In genomic region chr7:84669554-84670152, GRCm38 (mm10) we compare ENCODE assay signal across 19 mouse cellular contexts. TPM values are rescaled to one million over a fixed set of nuclear protein-coding genes. Genes with fewer than 3 reads are reported as not detected.
DNase-seq lines count a peak whose midpoint lies in the region; ATAC-seq and TF ChIP-seq lines count a peak whose summit lies in the region.
"Had no signal": no experiment of that assay in that cellular context is flagged by ENCODE, and none has a peak within 500 bp of the region (broad histone marks: within the 10 kb centered on the region; RNA-seq: fewer than 3 reads in every experiment).

No protein-coding gene starts in this region.

- no peaks in the 10 kb centered on the region for H3K36me3 ChIP-seq in forebrain, embryonic 11.5 days (ENCODE audit: control insufficient read depth, insufficient read depth, low read length)
- H3K36me3 ChIP-seq in forebrain, embryonic 14.5 days (ENCODE audit: control insufficient read depth, insufficient read depth, low read length) = no peaks in the 10 kb centered on the region
- H3K36me3 ChIP-seq in liver, postnatal 0 days (replicated peaks; ENCODE audit: insufficient read depth, low read length) = no peaks in the 10 kb centered on the region
- no peaks in the 10 kb centered on the region for H3K36me3 ChIP-seq in liver, embryonic 11.5 days (ENCODE audit: control insufficient read depth, insufficient read depth, low read length)
- H3K36me3 ChIP-seq: heart, embryonic 10.5 days; neural tube, embryonic 15.5 days had no signal

- no peak overlapping the region for H3K4me2 ChIP-seq in forebrain, embryonic 11.5 days (ENCODE audit: low read depth, low read length, severe bottlenecking)
- H3K4me2 ChIP-seq in forebrain, embryonic 14.5 days (ENCODE audit: low read length) = no peak overlapping the region
- no peak overlapping the region for H3K4me2 ChIP-seq in liver, postnatal 0 days (ENCODE audit: low read depth, low read length)
- no peak overlapping the region for H3K4me2 ChIP-seq in liver, embryonic 11.5 days
- H3K4me2 ChIP-seq: neural tube, embryonic 15.5 days had no signal

- no peak for TF ChIP-seq CTCF in liver, postnatal 0 days (IDR thresholded peaks at IDR 0.05; ENCODE audit: low read depth)

- H3K27ac ChIP-seq in forebrain, embryonic 11.5 days (ENCODE audit: low read depth, low read length) = no peak overlapping the region
- H3K27ac ChIP-seq in forebrain, embryonic 14.5 days (ENCODE audit: low read depth, low read length) = no peak overlapping the region
- no peak overlapping the region for H3K27ac ChIP-seq in liver, postnatal 0 days (ENCODE audit: low read depth)
- no peak overlapping the region for H3K27ac ChIP-seq in liver, embryonic 11.5 days (ENCODE audit: low read depth, low read length)
- H3K27ac ChIP-seq: heart, embryonic 10.5 days; macrophage; neural tube, embryonic 15.5 days had no signal

- ATAC-seq in forebrain, embryonic 11.5 days (replicated peaks; ENCODE audit: low FRiP score) = 0 out of 2 replicates have a peak, but pooled peaks have one; percentile 10
- ATAC-seq in forebrain, embryonic 14.5 days = no peak
- ATAC-seq in liver, postnatal 0 days = peak; percentile 36
- no peak for ATAC-seq in liver, embryonic 11.5 days (replicated peaks; ENCODE audit: low FRiP score)
- peak; percentile 18; the same call in 1 of the 2 replicates for ATAC-seq in megakaryocyte, adult 5-6 weeks (ENCODE audit: poor library complexity, severe bottlenecking)
- ATAC-seq in monocyte, adult 5-6 weeks (replicated peaks; ENCODE audit: insufficient number of reproducible peaks, low FRiP score, low TSS enrichment, poor library complexity, severe bottlenecking) = no peak
- ATAC-seq: forebrain, embryonic 16.5 days had no signal

- no peaks in the 10 kb centered on the region for H3K4me1 ChIP-seq in forebrain, embryonic 11.5 days (replicated peaks; ENCODE audit: control insufficient read depth, insufficient read depth, low read length)
- H3K4me1 ChIP-seq in forebrain, embryonic 14.5 days (ENCODE audit: control insufficient read depth, insufficient read depth, low read length) = peaks cover 4% of the 10 kb centered on the region; the same call in 1 of the 2 replicates
- H3K4me1 ChIP-seq in liver, postnatal 0 days (ENCODE audit: insufficient read depth) = peaks cover 14% of the 10 kb centered on the region; the same call in 1 of the 2 replicates
- no peaks in the 10 kb centered on the region for H3K4me1 ChIP-seq in liver, embryonic 11.5 days (replicated peaks; ENCODE audit: control insufficient read depth, insufficient read depth, low read length)
- H3K4me1 ChIP-seq: heart, embryonic 10.5 days had no signal

- no peaks in the 10 kb centered on the region for H3K27me3 ChIP-seq in forebrain, embryonic 11.5 days (ENCODE audit: control insufficient read depth, insufficient read depth, low read length)
- H3K27me3 ChIP-seq in forebrain, embryonic 14.5 days (replicated peaks; ENCODE audit: control insufficient read depth, insufficient read depth, low read length) = no peaks in the 10 kb centered on the region
- no peaks in the 10 kb centered on the region for H3K27me3 ChIP-seq in liver, postnatal 0 days (ENCODE audit: insufficient read depth, low read length)
- H3K27me3 ChIP-seq in liver, embryonic 11.5 days (replicated peaks; ENCODE audit: control insufficient read depth, insufficient read depth, low read length) = no peaks in the 10 kb centered on the region
- H3K27me3 ChIP-seq: neural tube, embryonic 15.5 days had no signal

- 34% methylated on average over 1 of the region's 1 CpGs for WGBS in forebrain, embryonic 11.5 days
- 35% methylated on average over 1 of the region's 1 CpGs for WGBS in forebrain, embryonic 14.5 days
- WGBS in liver, postnatal 0 days (ENCODE audit: insufficient replicate concordance) = 78% methylated on average over 1 of the region's 1 CpGs
- 88% methylated on average over 1 of the region's 1 CpGs for WGBS in liver, embryonic 11.5 days

- DNase-seq in forebrain, embryonic 11.5 days (ENCODE audit: low spot score) = no peak
- DNase-seq in forebrain, embryonic 14.5 days (ENCODE audit: low spot score) = no peak
- DNase-seq in liver, postnatal 0 days = no peak
- no peak for DNase-seq in liver, embryonic 11.5 days (ENCODE audit: low spot score)
- peak; percentile 28 for DNase-seq in ZHBTc4 (ENCODE audit: low read depth, low spot score)
- no peak for DNase-seq in lung, postnatal 4 days
- DNase-seq: adrenal gland, postnatal 36 days; cerebellum, postnatal 14 days; gastrocnemius, postnatal 10 days; layer of hippocampus, postnatal 36 days; lung, adult 2 months; spleen, adult 18-20 months; thymus, postnatal 14 days had no signal

- H3K9me3 ChIP-seq in forebrain, embryonic 11.5 days (ENCODE audit: control insufficient read depth, low read length) = no peaks in the 10 kb centered on the region
- H3K9me3 ChIP-seq in forebrain, embryonic 14.5 days (replicated peaks; ENCODE audit: control insufficient read depth, low read length) = no peaks in the 10 kb centered on the region
- no peaks in the 10 kb centered on the region for H3K9me3 ChIP-seq in liver, postnatal 0 days (ENCODE audit: low read length)
- H3K9me3 ChIP-seq in liver, embryonic 11.5 days (ENCODE audit: control insufficient read depth, low read length) = no peaks in the 10 kb centered on the region
- H3K9me3 ChIP-seq: heart, embryonic 10.5 days; neural tube, embryonic 15.5 days had no signal

- TF ChIP-seq EP300 in liver, postnatal 0 days (IDR thresholded peaks at IDR 0.05; ENCODE audit: low read depth) = no peak

- no peak overlapping the region for H3K9ac ChIP-seq in forebrain, embryonic 11.5 days (ENCODE audit: low read length)
- no peak overlapping the region for H3K9ac ChIP-seq in forebrain, embryonic 14.5 days (ENCODE audit: low read length)
- no peak overlapping the region for H3K9ac ChIP-seq in liver, postnatal 0 days (replicated peaks)
- H3K9ac ChIP-seq in liver, embryonic 11.5 days (ENCODE audit: low read depth, low read length) = no peak overlapping the region
- H3K9ac ChIP-seq: neural tube, embryonic 15.5 days had no signal

- H3K4me3 ChIP-seq in forebrain, embryonic 11.5 days (ENCODE audit: low read depth, low read length) = no peak overlapping the region
- no peak overlapping the region for H3K4me3 ChIP-seq in forebrain, embryonic 14.5 days (ENCODE audit: low read depth, low read length)
- H3K4me3 ChIP-seq in liver, postnatal 0 days (ENCODE audit: low read depth, low read length) = no peak overlapping the region
- no peak overlapping the region for H3K4me3 ChIP-seq in liver, embryonic 11.5 days (ENCODE audit: low read depth, low read length)
- H3K4me3 ChIP-seq: heart, embryonic 10.5 days; neural tube, embryonic 15.5 days had no signal

RNA-seq across cellular contexts. Expression of gene Zfand6, which starts 20.1 kb away (rescaled TPM):
- polyA plus RNA-seq in forebrain, embryonic 11.5 days (2014; fragmentation: Nextera tagmentation; extraction: Ambion mirVana) = 193 and 208 TPM in 2 replicates
- polyA plus RNA-seq in forebrain, embryonic 14.5 days (2014; fragmentation: Nextera tagmentation; extraction: Ambion mirVana) = 220 and 234 TPM in 2 replicates
- 160 and 165 TPM in 2 replicates for polyA plus RNA-seq in liver, postnatal 0 days (2015; fragmentation: Nextera tagmentation; extraction: Ambion mirVana)
- 123 and 126 TPM in 2 replicates for polyA plus RNA-seq in liver, embryonic 11.5 days (2014; fragmentation: Nextera tagmentation; extraction: Ambion mirVana)
- 135 and 162 TPM in 2 replicates for total RNA-seq in megakaryocyte, adult 5-6 weeks (2015)
- 78.3 and 97.4 TPM in 2 replicates for total RNA-seq in megakaryocyte, adult 5-6 weeks (2017)
- total RNA-seq in monocyte, adult 5-6 weeks (2017) = 176 to 191 TPM (median 189 TPM) in 3 replicates

Comparison
In these comparisons a context has a peak if more than half of its experiments do, and no peak if none do; other contexts are left out.
1. ATAC-seq: peak in forebrain, embryonic 11.5 days (single experiment), liver, postnatal 0 days (single experiment) and megakaryocyte, adult 5-6 weeks (single experiment); none in forebrain, embryonic 14.5 days (single experiment), liver, embryonic 11.5 days (single experiment) and monocyte, adult 5-6 weeks (single experiment).